Mouse (Mus musculus) urinary bladder, postnatal 10 days (tissue): Measurements from ENCODE around the gene Chid1.

ENCODE experiments used
- DNase-seq: peaks from one replicate; pipeline ENCODE4 v3.0.0; 2022; ENCODE audit warnings: low spot score

The Chid1 gene

GRCm38 (mm10) chr7:141539556-141540311 is at the start of gene Chid1:
TSS of gene Chid1 (minus strand) at chr7:141539857.
- peak; percentile 94 for DNase-seq

- no peak for DNase-seq
Measured at GRCm38 (mm10) chr7:141588890-141589289, 49.2 kb upstream of the Chid1 start.

GRCm38 (mm10) chr7:141585881-141586280 is 46.2 kb upstream of the Chid1 start:
- DNase-seq, result no peak

- DNase-seq, result no peak
Measured at GRCm38 (mm10) chr7:141585288-141585687, 45.6 kb upstream of the Chid1 start.

GRCm38 (mm10) chr7:141584048-141584841 is 44.6 kb upstream of the Chid1 start:
- DNase-seq, result no peak

- no peak for DNase-seq
Measured at GRCm38 (mm10) chr7:141581323-141581722, 41.7 kb upstream of the Chid1 start.

- DNase-seq, result no peak
Measured at GRCm38 (mm10) chr7:141578943-141579342, 39.3 kb upstream of the Chid1 start.

GRCm38 (mm10) chr7:141578511-141578910 is 38.9 kb upstream of the Chid1 start:
- DNase-seq, result no peak

- DNase-seq, result no peak
Measured at GRCm38 (mm10) chr7:141577801-141578200, 38.1 kb upstream of the Chid1 start.

- no peak for DNase-seq
Measured at GRCm38 (mm10) chr7:141575481-141575880, 35.8 kb upstream of the Chid1 start.

GRCm38 (mm10) chr7:141574041-141574440 is 34.4 kb upstream of the Chid1 start:
- no peak for DNase-seq

- no peak for DNase-seq
Measured at GRCm38 (mm10) chr7:141570625-141571295, 31.1 kb upstream of the Chid1 start.

- no peak for DNase-seq
Measured at GRCm38 (mm10) chr7:141569916-141570315, 30.3 kb upstream of the Chid1 start.

GRCm38 (mm10) chr7:141569283-141569803 is 29.7 kb upstream of the Chid1 start:
- DNase-seq, result no peak

- DNase-seq, result no peak
Measured at GRCm38 (mm10) chr7:141566587-141566986, 26.9 kb upstream of the Chid1 start.

- no peak for DNase-seq
Measured at GRCm38 (mm10) chr7:141564561-141564960, 24.9 kb upstream of the Chid1 start.

- DNase-seq, result no peak
Measured at GRCm38 (mm10) chr7:141562852-141563427, 23.3 kb upstream of the Chid1 start.

GRCm38 (mm10) chr7:141562421-141562851 is 22.8 kb upstream of the Chid1 start:
- no peak for DNase-seq

- peak; percentile 63 for DNase-seq
Measured at GRCm38 (mm10) chr7:141561682-141562391, 22.2 kb upstream of the Chid1 start, which contains the start of gene Ap2a2. TSS of gene Ap2a2 (plus strand) at chr7:141562173.

GRCm38 (mm10) chr7:141560471-141560870 is 20.8 kb upstream of the Chid1 start:
- no peak for DNase-seq

- DNase-seq, result no peak
Measured at GRCm38 (mm10) chr7:141559726-141560325, 20.2 kb upstream of the Chid1 start.
